Mouse (Mus musculus) hindbrain, embryonic 15.5 days (tissue): Measurements from ENCODE around the gene Ccdc38. TPM values are rescaled to one million over a fixed set of nuclear protein-coding genes. Genes with fewer than 3 reads are reported as not detected.

Experiments used
- ATAC-seq: fragments of 200-750 bp; cut with Nextera tagmentation; 2 replicates; pipeline ENCODE4 v1.8.0; 2017; ENCODE audit warnings: low read depth, moderate number of reproducible peaks, moderate TSS enrichment; ENCODE audit not compliant: low FRiP score
- H3K27ac ChIP-seq: fragments of 300-500 bp; sonication (generic); replicated peaks from 2 replicates; pipeline ENCODE4 v1.5.1; 2015; ENCODE audit warnings: mild to moderate bottlenecking, inconsistent platforms
- H3K27me3 ChIP-seq: fragments of 300-500 bp; sonication (generic); 2 replicates; pipeline ENCODE4 v1.6.1; 2015; ENCODE audit warnings: control low read depth, inconsistent platforms
- H3K36me3 ChIP-seq: fragments of 300-500 bp; sonication (generic); 2 replicates; pipeline ENCODE4 v1.6.1; 2015; ENCODE audit warnings: control low read depth, inconsistent platforms
- H3K4me1 ChIP-seq: fragments of 300-500 bp; sonication (generic); replicated peaks from 2 replicates; pipeline ENCODE4 v1.6.1; 2015; ENCODE audit warnings: control low read depth, inconsistent platforms
- H3K4me2 ChIP-seq: fragments of 300-500 bp; sonication (generic); 2 replicates; pipeline ENCODE4 v1.6.1; 2015; ENCODE audit warnings: moderate library complexity, mild to moderate bottlenecking, inconsistent platforms
- H3K4me3 ChIP-seq: fragments of 300-500 bp; sonication (generic); 2 replicates; pipeline ENCODE4 v1.5.1; 2015; ENCODE audit warnings: mild to moderate bottlenecking, inconsistent platforms
- H3K9ac ChIP-seq: fragments of 300-500 bp; sonication (generic); 2 replicates; pipeline ENCODE4 v1.6.1; 2015; ENCODE audit warnings: inconsistent platforms
- H3K9me3 ChIP-seq: fragments of 300-500 bp; sonication (generic); 2 replicates; pipeline ENCODE4 v1.6.1; 2016; ENCODE audit warnings: control low read depth, inconsistent platforms
- WGBS: fragments of 180-500 bp; shearing (Covaris S2); methylation state at CpG from one replicate; pipeline ENCODE4 v1.1.7; 2015; 5-methylcytosine and 5-hydroxymethylcytosine counted together
- polyA plus RNA-seq: library from polyadenylated mRNA; unstranded; fragments of >200 nt; fragmentation: Nextera tagmentation; extraction: Ambion mirVana; gene quantifications from 2 replicates; pipeline ENCODE4 v1.2.1, GENCODE M21; 2015

The Ccdc38 gene
- polyA plus RNA-seq, 1 experiment from 2014 or later: 0.39 TPM

DNA sequence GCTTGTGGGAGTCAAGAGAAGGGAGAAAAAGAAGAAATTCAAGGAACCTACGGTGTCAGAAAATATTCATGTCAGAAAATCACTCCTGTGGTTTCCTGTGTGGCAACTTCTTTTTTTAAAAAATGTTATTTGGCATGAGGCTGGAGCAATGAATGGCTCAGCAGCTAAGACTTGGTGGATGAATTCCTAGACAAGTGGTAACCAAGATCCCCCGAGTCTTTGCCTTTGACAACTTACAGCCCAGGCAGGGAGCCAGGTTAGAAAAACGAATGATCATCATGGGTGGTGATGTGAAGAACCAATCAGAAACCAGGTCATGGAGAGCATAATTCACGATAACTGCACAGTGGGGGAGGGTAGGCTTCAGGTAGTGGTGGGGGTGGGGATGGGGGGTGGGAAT lies 19.4 kb upstream of the Ccdc38 start:
- Histone ChIP-seq H3K27me3 (no peaks in the 10 kb centered on the region), H3K27ac (no peak overlapping the region), H3K9ac (no peak overlapping the region), H3K36me3 (no peaks in the 10 kb centered on the region), H3K9me3 (no peaks in the 10 kb centered on the region), H3K4me3 (no peak overlapping the region), H3K4me2 (no peak overlapping the region), H3K4me1 (no peaks in the 10 kb centered on the region)
- 65% methylated on average over 4 of the region's 4 CpGs for WGBS
- ATAC-seq: no peak

DNA sequence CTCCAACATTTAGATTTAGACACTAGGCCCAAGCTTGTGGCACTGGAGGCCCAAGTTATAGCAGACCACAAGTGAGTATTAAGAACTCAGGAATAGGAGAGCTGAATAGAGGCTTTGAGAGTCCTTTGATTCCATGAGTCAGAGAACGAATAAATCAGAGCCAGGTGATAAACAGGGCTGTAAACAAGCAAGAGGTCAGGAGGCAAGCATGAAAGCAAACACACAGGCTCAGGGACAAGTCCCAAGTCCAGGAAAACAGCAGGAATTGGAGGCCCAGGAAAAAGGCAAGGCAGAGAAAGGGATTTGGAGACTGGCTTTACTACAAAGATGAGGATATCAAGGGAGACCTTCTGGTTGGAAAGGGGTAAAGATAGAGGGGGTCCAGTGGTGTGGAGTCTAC lies 15.1 kb upstream of the Ccdc38 start:
- no peaks in the 10 kb centered on the region for H3K4me1 ChIP-seq
- H3K9ac ChIP-seq: no peak overlapping the region
- no peaks in the 10 kb centered on the region for H3K27me3 ChIP-seq
- H3K36me3 ChIP-seq: no peaks in the 10 kb centered on the region
- H3K27ac ChIP-seq: no peak overlapping the region
- no peak overlapping the region for H3K4me3 ChIP-seq
- H3K9me3 ChIP-seq: no peaks in the 10 kb centered on the region
- 91% methylated on average over 1 of the region's 1 CpGs for WGBS
- no peak for ATAC-seq
- no peak overlapping the region for H3K4me2 ChIP-seq

DNA sequence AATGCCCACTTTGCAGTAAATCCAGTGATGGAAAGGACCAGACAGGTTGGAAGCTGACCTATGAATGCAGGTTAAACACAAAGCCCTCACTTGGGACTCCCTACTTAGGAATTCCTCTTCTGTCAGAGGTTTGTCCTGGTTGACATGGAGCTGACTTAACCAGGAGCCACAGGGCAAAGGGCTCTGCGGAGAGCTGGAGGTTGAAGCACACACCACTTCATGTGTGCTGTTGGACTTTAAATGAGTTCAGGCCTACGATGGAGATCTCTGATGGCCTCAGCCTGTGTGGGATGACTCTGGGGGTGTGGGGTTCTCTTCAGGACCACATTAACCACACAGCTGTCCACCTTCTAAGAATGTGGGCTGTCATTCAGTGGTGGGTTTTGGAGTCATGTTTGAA lies 2.1 kb upstream of the Ccdc38 start:
- no peaks in the 10 kb centered on the region for H3K36me3 ChIP-seq
- 0 out of 2 replicates have a peak, but pooled peaks cover 9% of the 10 kb centered on the region for H3K27me3 ChIP-seq
- H3K9ac ChIP-seq: no peak overlapping the region
- no peak overlapping the region for H3K4me3 ChIP-seq
- no peak overlapping the region for H3K4me2 ChIP-seq
- peaks cover 17% of the 10 kb centered on the region for H3K4me1 ChIP-seq
- H3K9me3 ChIP-seq: no peaks in the 10 kb centered on the region
- no peak overlapping the region for H3K27ac ChIP-seq
- WGBS: 89% methylated on average over 2 of the region's 2 CpGs
- ATAC-seq: no peak

DNA sequence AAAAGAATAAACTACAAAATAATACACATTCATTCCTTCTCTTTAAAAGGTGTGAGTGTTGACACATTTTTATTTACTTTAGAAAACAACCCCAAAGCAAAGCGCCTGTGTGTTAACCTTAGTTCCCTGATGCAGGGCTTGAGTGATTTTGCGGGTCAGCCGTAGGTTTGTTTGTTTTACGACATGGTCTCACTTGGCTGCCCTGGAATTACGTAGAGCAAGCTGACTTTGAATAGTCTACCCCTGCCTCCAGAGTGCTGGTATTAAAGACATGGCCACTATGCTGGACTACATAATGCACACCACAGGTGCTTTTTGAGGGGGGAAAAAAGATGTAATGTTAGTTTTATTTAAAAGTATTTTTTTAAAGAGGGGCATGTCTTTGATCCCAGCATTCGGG lies 1.6 kb upstream of the Ccdc38 start:
- no peak overlapping the region for H3K4me3 ChIP-seq
- no peaks in the 10 kb centered on the region for H3K9me3 ChIP-seq
- H3K27me3 ChIP-seq: 0 out of 2 replicates have a peak, but pooled peaks cover 9% of the 10 kb centered on the region
- no peak overlapping the region for H3K9ac ChIP-seq
- no peak overlapping the region for H3K27ac ChIP-seq
- no peaks in the 10 kb centered on the region for H3K36me3 ChIP-seq
- no peak for ATAC-seq
- no peak overlapping the region for H3K4me2 ChIP-seq
- peaks cover 17% of the 10 kb centered on the region for H3K4me1 ChIP-seq
- WGBS: 62% methylated on average over 6 of the region's 6 CpGs

DNA sequence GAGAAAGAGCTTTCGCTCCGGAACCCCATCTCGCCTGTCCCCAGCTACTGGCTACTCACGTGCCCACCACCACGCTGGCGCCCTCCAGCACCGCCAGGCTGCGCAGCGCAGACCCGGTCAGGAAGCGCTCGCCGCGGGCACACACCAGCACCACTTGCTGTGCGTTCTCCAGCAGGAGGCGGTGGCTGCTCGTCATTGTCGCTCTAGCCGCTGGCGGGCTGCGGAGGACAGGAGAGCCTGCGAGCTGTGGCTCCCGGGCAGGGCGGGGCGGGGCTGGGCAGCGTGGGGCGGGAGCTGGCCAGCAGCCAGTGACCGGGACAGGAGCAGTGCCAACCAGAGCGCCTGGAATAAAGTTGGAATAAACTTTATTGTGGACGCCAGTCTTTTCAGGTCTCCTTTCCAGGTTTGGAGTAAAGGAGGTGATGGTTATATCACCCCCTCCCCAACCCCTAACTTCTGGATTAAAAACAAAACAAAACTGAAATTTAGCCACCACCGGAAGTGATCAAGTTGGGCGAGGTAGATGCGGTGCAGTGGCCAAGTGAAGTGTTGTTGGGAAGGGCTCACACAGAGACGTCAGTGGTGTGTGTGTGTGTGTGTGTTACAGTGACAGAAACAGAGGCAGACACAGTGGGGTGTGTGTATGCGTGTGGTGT lies 529 bp upstream of the Ccdc38 start, which contains the start of gene Amdhd1:
Gene Amdhd1 (minus strand): TSS at position 259 of the 656 bp plus-strand sequence.
- ATAC-seq: peak; percentile 89
- Histone ChIP-seq H3K4me3 (peak within 1 kb of the TSS; percentile 42), H3K36me3 (no peaks in the 10 kb centered on the region), H3K9me3 (no peaks in the 10 kb centered on the region), H3K4me2 (peak within 1 kb of the TSS; percentile 88), H3K27ac (no peak within 1 kb of the TSS), H3K4me1 (peaks cover 12% of the 10 kb centered on the region), H3K9ac (peak within 1 kb of the TSS; percentile 45), H3K27me3 (0 out of 2 replicates have a peak, but pooled peaks cover 5% of the 10 kb centered on the region)
- WGBS: 3% methylated on average over 35 of the region's 35 CpGs

DNA sequence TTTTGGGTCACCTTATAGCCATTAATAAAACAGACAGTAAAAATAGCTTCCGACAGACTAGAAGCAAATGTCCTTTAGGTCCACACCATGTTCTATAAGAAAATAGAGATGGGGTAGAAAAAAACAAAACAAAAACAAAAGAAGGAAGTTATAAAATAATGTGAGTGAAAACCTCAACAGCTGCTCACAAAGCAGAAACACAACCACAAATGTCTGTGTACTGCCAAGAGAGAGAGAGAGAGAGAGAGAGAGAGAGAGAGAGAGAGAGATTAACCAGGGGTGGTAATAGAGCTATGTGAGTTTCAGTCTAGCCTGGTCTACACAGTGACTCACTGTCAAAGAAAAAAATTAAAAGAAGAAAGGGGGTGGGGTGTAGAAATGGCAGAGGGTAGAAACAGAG lies 1.2 kb downstream of the Ccdc38 start:
- peaks cover 12% of the 10 kb centered on the region for H3K4me1 ChIP-seq
- H3K9me3 ChIP-seq: no peaks in the 10 kb centered on the region
- no peak overlapping the region for H3K4me3 ChIP-seq
- 0 out of 2 replicates have a peak, but pooled peaks cover 2% of the 10 kb centered on the region for H3K27me3 ChIP-seq
- no peak overlapping the region for H3K4me2 ChIP-seq
- H3K36me3 ChIP-seq: no peaks in the 10 kb centered on the region
- H3K9ac ChIP-seq: no peak overlapping the region
- H3K27ac ChIP-seq: no peak overlapping the region
- no peak for ATAC-seq
- 86% methylated on average over 1 of the region's 1 CpGs for WGBS

DNA sequence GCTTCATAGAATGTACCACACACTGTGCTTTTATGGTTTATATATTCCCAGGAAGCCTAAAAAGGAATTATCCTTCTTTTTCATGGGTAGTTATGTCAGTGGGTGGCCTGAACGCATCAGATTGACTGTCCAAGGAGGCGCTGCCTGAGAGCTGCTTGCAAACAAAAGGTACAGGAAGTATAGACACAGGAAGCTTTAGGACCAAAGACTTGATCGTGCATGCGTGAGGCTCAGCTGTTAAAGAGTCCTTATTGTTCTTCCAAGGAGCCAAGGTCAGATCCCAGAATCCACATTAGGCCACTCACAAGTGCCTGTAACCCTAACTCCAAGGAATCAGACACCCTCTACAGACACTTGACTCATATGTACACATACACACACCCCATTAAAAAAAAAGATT lies 1.9 kb downstream of the Ccdc38 start:
- Histone ChIP-seq H3K4me2 (no peak overlapping the region), H3K9me3 (no peaks in the 10 kb centered on the region), H3K27me3 (0 out of 2 replicates have a peak, but pooled peaks cover 2% of the 10 kb centered on the region), H3K4me1 (peaks cover 12% of the 10 kb centered on the region), H3K36me3 (no peaks in the 10 kb centered on the region), H3K9ac (no peak overlapping the region), H3K4me3 (no peak overlapping the region), H3K27ac (no peak overlapping the region)
- WGBS: 24% methylated on average over 4 of the region's 4 CpGs
- no peak for ATAC-seq

DNA sequence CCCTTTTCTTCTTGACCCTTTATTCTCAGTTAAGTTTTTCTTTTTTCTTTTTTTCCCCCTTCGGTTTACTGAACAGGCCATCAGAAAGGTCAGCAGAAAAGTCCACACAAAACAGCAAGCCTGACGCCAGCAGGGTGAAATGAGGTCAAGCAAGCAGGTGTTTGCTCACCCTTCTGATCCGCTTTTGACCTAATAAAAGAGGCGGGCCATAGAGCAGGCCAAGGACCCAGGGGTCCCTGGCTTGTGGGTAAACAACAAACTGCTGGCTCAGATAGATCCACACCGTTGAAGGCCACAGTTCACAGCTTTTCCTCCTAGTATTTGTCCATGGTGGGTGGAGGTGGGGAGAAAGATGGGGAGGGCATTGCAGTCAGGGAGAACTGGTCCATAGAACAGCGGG lies 2.7 kb downstream of the Ccdc38 start:
- WGBS: 53% methylated on average over 6 of the region's 6 CpGs
- no peak overlapping the region for H3K9ac ChIP-seq
- no peaks in the 10 kb centered on the region for H3K36me3 ChIP-seq
- H3K4me1 ChIP-seq: peaks cover 12% of the 10 kb centered on the region
- no peak for ATAC-seq
- H3K9me3 ChIP-seq: no peaks in the 10 kb centered on the region
- H3K27ac ChIP-seq: no peak overlapping the region
- 0 out of 2 replicates have a peak, but pooled peaks cover 2% of the 10 kb centered on the region for H3K27me3 ChIP-seq
- no peak overlapping the region for H3K4me3 ChIP-seq
- H3K4me2 ChIP-seq: no peak overlapping the region

DNA sequence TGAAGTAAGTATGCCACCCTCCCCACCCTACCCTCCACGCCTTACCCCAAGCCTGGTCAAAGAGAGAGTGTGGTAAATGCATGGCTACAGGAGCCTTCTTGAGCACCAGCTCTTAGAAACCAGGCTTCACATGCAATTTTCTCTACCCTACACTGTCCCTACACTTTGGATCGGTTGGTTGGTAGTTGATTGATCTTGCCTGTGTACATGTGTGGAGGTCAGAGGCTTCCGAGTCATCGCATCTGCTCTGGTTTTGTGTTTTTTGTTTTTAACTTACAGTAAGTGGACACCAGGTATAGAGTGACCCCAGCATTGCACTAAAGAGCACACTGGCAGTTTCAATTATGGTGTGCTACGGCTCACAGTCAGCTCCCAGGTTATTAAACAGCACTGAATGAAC lies 3.7 kb downstream of the Ccdc38 start:
- no peaks in the 10 kb centered on the region for H3K36me3 ChIP-seq
- no peak overlapping the region for H3K27ac ChIP-seq
- peaks cover 12% of the 10 kb centered on the region for H3K4me1 ChIP-seq
- H3K9me3 ChIP-seq: no peaks in the 10 kb centered on the region
- no peak overlapping the region for H3K4me2 ChIP-seq
- ATAC-seq: no peak
- H3K4me3 ChIP-seq: no peak overlapping the region
- 77% methylated on average over 5 of the region's 5 CpGs for WGBS
- 0 out of 2 replicates have a peak, but pooled peaks cover 2% of the 10 kb centered on the region for H3K27me3 ChIP-seq
- H3K9ac ChIP-seq: no peak overlapping the region

DNA sequence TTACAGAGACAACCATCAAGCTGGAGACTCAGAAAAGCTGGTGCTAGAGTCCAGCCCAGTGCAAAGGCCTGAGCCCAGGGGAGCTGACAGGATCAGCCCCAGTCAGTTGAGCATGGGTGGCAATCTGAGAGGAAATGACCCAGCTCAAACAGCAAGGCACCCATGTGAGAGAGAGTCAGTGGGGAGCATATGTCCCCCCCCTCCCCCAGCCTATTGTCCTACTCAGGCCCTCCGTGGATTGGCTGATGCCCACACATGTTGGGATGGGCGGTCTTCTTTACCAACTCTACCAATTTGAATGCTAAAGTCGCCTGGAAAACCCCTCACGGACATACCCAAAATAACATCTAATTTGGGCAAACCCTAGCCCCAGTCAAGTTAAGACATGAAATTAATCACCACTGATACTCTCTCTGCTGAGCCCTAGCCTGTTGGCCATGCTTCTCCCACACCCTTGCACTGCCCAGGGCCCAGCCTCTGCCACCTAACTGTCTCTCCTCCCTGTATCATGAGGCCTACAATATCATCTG lies 7.4 kb downstream of the Ccdc38 start:
- Histone ChIP-seq H3K36me3 (no peaks in the 10 kb centered on the region), H3K27ac (no peak overlapping the region), H3K4me2 (no peak overlapping the region), H3K9me3 (no peaks in the 10 kb centered on the region), H3K27me3 (no peaks in the 10 kb centered on the region), H3K4me1 (no peaks in the 10 kb centered on the region), H3K9ac (no peak overlapping the region), H3K4me3 (no peak overlapping the region)
- ATAC-seq: no peak
- WGBS: 94% methylated on average over 4 of the region's 4 CpGs

DNA sequence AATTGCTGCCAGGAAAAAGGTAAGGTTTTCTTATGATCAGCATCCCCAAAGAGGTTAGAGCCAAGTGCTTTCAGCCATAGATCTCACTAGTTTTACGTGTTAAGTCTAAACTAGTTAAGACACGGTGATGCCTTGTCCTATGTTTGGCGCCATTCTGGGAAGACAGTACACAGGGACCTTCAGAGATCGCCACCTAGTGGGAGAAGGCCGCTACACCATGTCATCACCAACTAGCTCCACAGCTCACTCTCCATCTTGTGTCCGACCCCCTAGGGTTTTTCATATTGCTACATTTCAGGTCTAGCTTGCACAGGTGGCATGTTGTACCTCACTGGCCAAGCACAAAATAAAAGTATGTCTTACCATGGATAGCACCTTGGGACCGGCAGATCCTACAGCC lies 8.6 kb downstream of the Ccdc38 start:
- Histone ChIP-seq H3K9ac (no peak overlapping the region), H3K27me3 (no peaks in the 10 kb centered on the region), H3K4me3 (no peak overlapping the region), H3K27ac (no peak overlapping the region), H3K4me2 (no peak overlapping the region), H3K9me3 (no peaks in the 10 kb centered on the region), H3K4me1 (no peaks in the 10 kb centered on the region), H3K36me3 (no peaks in the 10 kb centered on the region)
- no peak; the same call in 1 of the 2 replicates for ATAC-seq
- 16% methylated on average over 7 of the region's 7 CpGs for WGBS

DNA sequence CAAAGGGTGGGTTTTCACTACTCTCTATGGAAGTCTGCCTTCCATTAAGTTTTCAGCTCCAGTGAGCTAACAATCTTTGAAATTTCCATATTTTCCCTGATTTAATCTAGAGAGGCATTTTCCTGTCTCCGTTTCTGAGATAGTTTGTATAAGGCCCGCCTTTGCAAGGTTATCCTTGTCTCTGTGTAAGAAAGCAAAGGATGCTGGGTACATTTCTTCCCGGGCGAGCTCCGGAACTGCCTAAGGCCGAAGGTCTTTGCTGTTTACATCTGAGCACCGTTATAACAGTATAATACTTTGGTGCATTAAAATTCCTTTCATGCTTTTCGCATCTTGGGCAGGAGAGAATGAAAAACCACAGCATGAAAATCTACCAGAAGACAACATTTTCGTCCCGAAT lies 9.4 kb downstream of the Ccdc38 start:
- no peaks in the 10 kb centered on the region for H3K36me3 ChIP-seq
- ATAC-seq: no peak
- H3K4me3 ChIP-seq: no peak overlapping the region
- no peaks in the 10 kb centered on the region for H3K4me1 ChIP-seq
- WGBS: 86% methylated on average over 10 of the region's 10 CpGs
- H3K27me3 ChIP-seq: no peaks in the 10 kb centered on the region
- H3K4me2 ChIP-seq: no peak overlapping the region
- H3K9ac ChIP-seq: no peak overlapping the region
- no peak overlapping the region for H3K27ac ChIP-seq
- H3K9me3 ChIP-seq: no peaks in the 10 kb centered on the region

DNA sequence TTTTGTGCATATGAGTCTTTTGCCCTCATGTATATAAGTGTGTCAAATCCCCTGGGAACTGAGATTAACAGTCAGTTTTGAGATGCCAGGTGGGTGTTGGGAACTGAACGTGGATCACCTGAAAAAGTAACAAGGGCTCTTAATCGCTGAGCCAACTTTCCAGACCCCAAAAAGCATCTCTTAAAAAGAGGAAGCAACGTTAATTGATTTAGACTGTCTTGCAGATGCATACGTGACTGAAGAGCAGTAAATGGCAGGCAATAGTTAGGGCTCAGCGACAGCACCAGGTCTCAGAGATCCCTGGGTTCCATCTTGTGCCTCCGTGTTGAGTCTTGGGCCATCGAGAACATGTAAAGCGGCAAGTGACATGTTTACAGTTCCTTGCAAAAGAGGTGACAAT lies 12.2 kb downstream of the Ccdc38 start:
- Histone ChIP-seq H3K4me2 (no peak overlapping the region), H3K4me3 (no peak overlapping the region), H3K9ac (no peak overlapping the region), H3K27ac (no peak overlapping the region), H3K9me3 (no peaks in the 10 kb centered on the region), H3K36me3 (no peaks in the 10 kb centered on the region), H3K27me3 (no peaks in the 10 kb centered on the region), H3K4me1 (no peaks in the 10 kb centered on the region)
- no peak for ATAC-seq
- 92% methylated on average over 8 of the region's 8 CpGs for WGBS
